Mouse (Mus musculus) ES-Bruce4 (cell line): Measurements from ENCODE around the gene Adap2. TPM values are rescaled to one million over a fixed set of nuclear protein-coding genes. Genes with fewer than 3 reads are reported as not detected.

Source experiments
- H3K27ac ChIP-seq: 2 replicates; pipeline ENCODE4 v1.5.1; 2012; ENCODE audit warnings: low read length, inconsistent platforms; ENCODE audit not compliant: insufficient read depth
- H3K27me3 ChIP-seq: 2 replicates; pipeline ENCODE4 v1.6.1; 2012; ENCODE audit warnings: mild to moderate bottlenecking, low read length, inconsistent platforms; ENCODE audit not compliant: control insufficient read depth, poor library complexity, insufficient read depth, severe bottlenecking
- H3K36me3 ChIP-seq: 2 replicates; pipeline ENCODE4 v1.6.1; 2012; ENCODE audit warnings: inconsistent platforms, mild to moderate bottlenecking, low read length, moderate library complexity; ENCODE audit not compliant: control insufficient read depth, poor library complexity, insufficient read depth, severe bottlenecking
- H3K4me1 ChIP-seq: one replicate; pipeline ENCODE4 v1.8.1; 2011; ENCODE audit warnings: low read length; ENCODE audit not compliant: control insufficient read depth, insufficient read depth
- H3K4me3 ChIP-seq: 2 replicates; pipeline ENCODE4 v1.5.1; 2011; ENCODE audit warnings: low read depth, mild to moderate bottlenecking, low read length
- H3K9ac ChIP-seq: 2 replicates; pipeline ENCODE4 v1.6.1; 2012; ENCODE audit warnings: low read depth, mild to moderate bottlenecking, inconsistent platforms; ENCODE audit not compliant: poor library complexity, severe bottlenecking
- H3K9me3 ChIP-seq: replicated peaks from 2 replicates; pipeline ENCODE4 v1.6.1; 2012; ENCODE audit warnings: mild to moderate bottlenecking, low read length, inconsistent platforms; ENCODE audit not compliant: control insufficient read depth, poor library complexity, insufficient read depth, severe bottlenecking
- CTCF ChIP-seq: IDR thresholded peaks from one replicate; pipeline ENCODE4 v1.8.1; 2011; ENCODE audit warnings: low read depth, low read length
- EP300 ChIP-seq: IDR thresholded peaks from 2 replicates; pipeline ENCODE4 v1.6.1; 2011; ENCODE audit warnings: low read depth, low read length; ENCODE audit not compliant: insufficient read depth
- POLR2A ChIP-seq: IDR thresholded peaks from one replicate; pipeline ENCODE4 v1.8.1; 2011; ENCODE audit warnings: low read length; ENCODE audit not compliant: insufficient read depth
- polyA plus RNA-seq: library from polyadenylated mRNA; stranded (reverse); fragments of >200 nt; gene quantifications from 2 replicates; pipeline ENCODE4 v1.2.4, GENCODE M21; 2011; ENCODE audit warnings: low read depth; ENCODE audit not compliant: missing spikeins, insufficient read depth, insufficient read length

The Adap2 gene
- polyA plus RNA-seq, 1 experiment, result 3.4 TPM

GRCm38 (mm10) chr11:80199316-80199715 lies 45.4 kb downstream of the Adap2 start:
- Histone ChIP-seq H3K27me3 (no peaks in the 10 kb centered on the region; the same call in 1 of the 2 replicates), H3K36me3 (no peaks in the 10 kb centered on the region), H3K9ac (no peak overlapping the region), H3K27ac (no peak overlapping the region), H3K4me1 (no peaks in the 10 kb centered on the region), H3K9me3 (no peaks in the 10 kb centered on the region), H3K4me3 (no peak overlapping the region)
- TF ChIP-seq EP300 (no peak), CTCF (no peak), POLR2A (no peak)

DNA sequence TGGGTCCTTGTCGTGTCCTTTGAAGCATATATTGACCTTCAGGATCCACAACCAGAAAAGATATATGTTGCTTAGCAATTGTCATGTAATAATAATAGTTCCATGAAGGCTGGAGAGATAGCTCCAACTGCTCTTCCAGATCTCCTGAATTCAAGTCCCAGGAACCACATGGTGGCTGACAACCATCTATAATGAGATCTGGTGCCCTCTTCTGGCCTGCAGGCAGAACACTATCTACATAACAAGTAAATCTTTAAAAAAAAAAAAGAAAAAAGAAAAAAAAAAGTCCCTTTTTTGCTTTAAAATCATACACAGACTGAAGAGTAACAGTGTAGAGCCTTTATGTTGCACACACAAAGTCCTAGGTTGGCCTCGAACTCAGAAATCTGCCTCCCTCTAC lies 45.9 kb downstream of the Adap2 start:
- Histone ChIP-seq H3K9ac (no peak overlapping the region), H3K9me3 (no peaks in the 10 kb centered on the region), H3K4me1 (no peaks in the 10 kb centered on the region), H3K4me3 (no peak overlapping the region), H3K36me3 (no peaks in the 10 kb centered on the region), H3K27me3 (no peaks in the 10 kb centered on the region; the same call in 1 of the 2 replicates), H3K27ac (no peak overlapping the region)
- TF ChIP-seq EP300 (no peak), CTCF (no peak)

DNA sequence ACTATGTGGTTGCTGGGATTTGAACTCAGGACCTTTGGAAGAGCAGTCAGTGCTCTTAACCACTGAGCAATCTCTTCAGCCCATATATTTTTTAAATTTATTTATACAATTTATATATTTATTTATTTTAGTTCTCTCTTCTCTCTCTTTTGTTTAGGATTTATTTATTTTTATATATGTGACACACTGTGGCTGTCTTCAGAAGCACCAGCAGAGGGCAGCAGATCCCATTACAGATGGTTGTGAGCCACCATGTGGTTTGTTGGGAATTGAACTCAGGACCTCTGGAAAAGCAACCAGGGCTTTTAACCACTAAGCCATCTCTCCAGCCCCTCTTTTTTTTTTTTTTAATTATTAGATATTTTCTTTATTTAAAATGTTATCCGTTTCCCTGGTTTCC lies 46.4 kb downstream of the Adap2 start:
- Histone ChIP-seq H3K36me3 (no peaks in the 10 kb centered on the region), H3K4me1 (no peaks in the 10 kb centered on the region), H3K4me3 (no peak overlapping the region), H3K27me3 (no peaks in the 10 kb centered on the region; the same call in 1 of the 2 replicates), H3K27ac (no peak overlapping the region), H3K9me3 (no peaks in the 10 kb centered on the region), H3K9ac (no peak overlapping the region)
- TF ChIP-seq POLR2A, result no peak
- peak; percentile 48 for TF ChIP-seq CTCF

- Histone ChIP-seq H3K9ac (no peak overlapping the region), H3K4me3 (no peak overlapping the region), H3K27ac (no peak overlapping the region), H3K4me1 (no peaks in the 10 kb centered on the region), H3K9me3 (no peaks in the 10 kb centered on the region), H3K36me3 (no peaks in the 10 kb centered on the region), H3K27me3 (no peaks in the 10 kb centered on the region; the same call in 1 of the 2 replicates)
- TF ChIP-seq CTCF, result no peak
- TF ChIP-seq POLR2A, result no peak
- no peak for TF ChIP-seq EP300
These were observed 48.4 kb downstream of the Adap2 start for GRCm38 (mm10) chr11:80202296-80202695.

GRCm38 (mm10) chr11:80204037-80204436 lies 50.1 kb downstream of the Adap2 start:
- no peak overlapping the region for H3K9ac ChIP-seq
- H3K27me3 ChIP-seq, result no peaks in the 10 kb centered on the region
- H3K27ac ChIP-seq, result no peak overlapping the region
- TF ChIP-seq CTCF, result no peak
- H3K36me3 ChIP-seq, result no peaks in the 10 kb centered on the region
- H3K4me1 ChIP-seq, result no peaks in the 10 kb centered on the region
- no peaks in the 10 kb centered on the region for H3K9me3 ChIP-seq
- H3K4me3 ChIP-seq, result no peak overlapping the region

GRCm38 (mm10) chr11:80204941-80205340 lies 51.0 kb downstream of the Adap2 start:
- Histone ChIP-seq H3K4me1 (no peaks in the 10 kb centered on the region), H3K9me3 (no peaks in the 10 kb centered on the region), H3K4me3 (no peak overlapping the region), H3K27me3 (no peaks in the 10 kb centered on the region), H3K9ac (no peak overlapping the region), H3K27ac (no peak overlapping the region), H3K36me3 (no peaks in the 10 kb centered on the region)
- TF ChIP-seq EP300, result no peak
- no peak for TF ChIP-seq CTCF
- no peak for TF ChIP-seq POLR2A
